Mouse (Mus musculus) splenic B cell, adult 2 months (primary cell): ENCODE results near the gene Rtl5.
A peak's percentile ranks its signal among the peaks of the same experiment; 100 is the strongest.

Source experiments
- DNase-seq: peaks from one replicate; pipeline ENCODE4 v3.0.0-alpha.2; 2011; ENCODE audit warnings: low read depth, low spot score
- H3K27me3 ChIP-seq: 2 replicates; pipeline ENCODE4 v1.6.1; 2012; ENCODE audit warnings: mild to moderate bottlenecking, low read length, moderate library complexity, mixed read lengths; ENCODE audit not compliant: control insufficient read depth, poor library complexity, insufficient read depth, severe bottlenecking
- H3K36me3 ChIP-seq: 2 replicates; pipeline ENCODE4 v1.6.1; 2012; ENCODE audit warnings: mild to moderate bottlenecking, low read length, moderate library complexity, mixed read lengths; ENCODE audit not compliant: control insufficient read depth, poor library complexity, insufficient read depth, severe bottlenecking

Rtl5 gene

DNA sequence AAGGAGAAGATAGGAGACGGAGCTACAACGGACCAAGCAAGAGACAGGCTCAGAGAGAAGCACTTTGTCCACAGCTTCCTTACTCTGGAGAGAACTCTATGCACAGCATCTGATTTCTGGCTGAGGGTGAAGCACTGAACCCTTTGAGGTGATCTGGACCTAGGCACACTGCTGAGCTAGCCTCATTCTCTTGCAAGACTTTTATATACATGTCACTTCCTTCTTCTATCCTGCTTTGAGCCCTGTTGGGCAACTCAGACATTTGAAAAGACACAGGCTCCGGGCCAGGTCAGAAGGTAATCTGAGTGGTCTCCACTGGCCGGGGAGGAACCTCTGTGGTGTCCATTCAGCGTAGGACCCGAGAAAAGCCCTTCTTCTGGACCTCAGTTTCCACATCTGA is 20.6 kb downstream of the Rtl5 start:
- H3K36me3 ChIP-seq, result no peaks in the 10 kb centered on the region
- no peaks in the 10 kb centered on the region for H3K27me3 ChIP-seq
- DNase-seq, result no peak

DNA sequence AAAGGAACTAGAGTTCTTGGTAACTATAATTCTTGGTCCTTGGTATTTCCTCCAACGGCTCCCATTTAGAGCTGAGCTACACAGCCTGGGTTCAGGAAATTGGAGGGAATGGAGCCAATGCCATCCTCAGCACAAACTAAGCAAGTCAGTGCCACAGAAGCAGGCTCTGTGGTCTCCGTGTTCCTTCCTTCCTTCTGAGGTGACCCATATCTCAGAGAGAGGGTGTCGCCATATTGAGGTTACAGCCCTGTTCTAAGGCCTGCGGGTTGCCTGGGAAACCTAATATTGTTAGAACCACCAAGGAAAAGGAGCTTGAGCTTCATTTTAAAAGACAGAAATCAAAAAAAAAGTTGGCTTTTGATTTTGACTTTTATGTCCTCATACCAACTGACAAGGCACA is 28.7 kb downstream of the Rtl5 start:
- DNase-seq, result no peak
- H3K36me3 ChIP-seq, result no peaks in the 10 kb centered on the region

GRCm38 (mm10) chrX:102041562-102041961 is 29.5 kb downstream of the Rtl5 start:
- Histone ChIP-seq H3K36me3 (no peaks in the 10 kb centered on the region), H3K27me3 (no peaks in the 10 kb centered on the region)
- no peak for DNase-seq

More for the DNA sequence above, 28.7 kb downstream of the Rtl5 start:
- H3K27me3 ChIP-seq, result no peaks in the 10 kb centered on the region

GRCm38 (mm10) chrX:102037506-102037905 is 33.6 kb downstream of the Rtl5 start:
- Histone ChIP-seq H3K36me3 (no peaks in the 10 kb centered on the region), H3K27me3 (no peaks in the 10 kb centered on the region)
- no peak for DNase-seq

GRCm38 (mm10) chrX:102036866-102037361 is 34.2 kb downstream of the Rtl5 start:
- no peaks in the 10 kb centered on the region for H3K27me3 ChIP-seq
- no peaks in the 10 kb centered on the region for H3K36me3 ChIP-seq
- DNase-seq, result peak; percentile 1

DNA sequence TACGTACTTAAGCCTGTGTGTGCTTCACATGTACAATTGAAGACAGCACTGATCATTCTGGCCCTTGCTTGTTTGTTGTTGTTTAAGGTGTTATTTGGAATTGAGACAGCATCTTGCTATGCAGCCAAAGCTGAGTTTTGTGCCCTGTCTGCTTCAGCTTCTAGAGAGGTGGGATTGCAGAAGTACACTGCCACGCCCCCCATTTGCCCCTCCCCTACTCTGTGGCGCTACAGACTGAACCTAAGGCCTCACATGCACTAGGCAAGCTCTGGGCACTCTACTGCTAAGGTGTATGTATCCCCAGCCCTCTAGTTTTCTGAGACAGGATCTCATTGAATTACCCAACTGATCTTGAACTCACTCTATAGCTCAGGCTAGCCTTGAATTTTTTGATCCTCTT is 35.4 kb downstream of the Rtl5 start:
- no peaks in the 10 kb centered on the region for H3K36me3 ChIP-seq
- DNase-seq, result peak; percentile 1
- H3K27me3 ChIP-seq, result no peaks in the 10 kb centered on the region

GRCm38 (mm10) chrX:102033566-102033965 is 37.5 kb downstream of the Rtl5 start:
- H3K36me3 ChIP-seq, result no peaks in the 10 kb centered on the region
- DNase-seq, result no peak
- H3K27me3 ChIP-seq, result no peaks in the 10 kb centered on the region

- H3K36me3 ChIP-seq, result no peaks in the 10 kb centered on the region
- H3K27me3 ChIP-seq, result no peaks in the 10 kb centered on the region
- DNase-seq, result no peak
Measured at GRCm38 (mm10) chrX:102032431-102032830, 38.7 kb downstream of the Rtl5 start.

GRCm38 (mm10) chrX:102031851-102032250 is 39.3 kb downstream of the Rtl5 start:
- Histone ChIP-seq H3K27me3 (no peaks in the 10 kb centered on the region), H3K36me3 (no peaks in the 10 kb centered on the region)
- DNase-seq, result peak; percentile 47

GRCm38 (mm10) chrX:102024976-102025375 is 46.1 kb downstream of the Rtl5 start:
- no peak for DNase-seq
- H3K36me3 ChIP-seq, result no peaks in the 10 kb centered on the region
- H3K27me3 ChIP-seq, result no peaks in the 10 kb centered on the region

DNA sequence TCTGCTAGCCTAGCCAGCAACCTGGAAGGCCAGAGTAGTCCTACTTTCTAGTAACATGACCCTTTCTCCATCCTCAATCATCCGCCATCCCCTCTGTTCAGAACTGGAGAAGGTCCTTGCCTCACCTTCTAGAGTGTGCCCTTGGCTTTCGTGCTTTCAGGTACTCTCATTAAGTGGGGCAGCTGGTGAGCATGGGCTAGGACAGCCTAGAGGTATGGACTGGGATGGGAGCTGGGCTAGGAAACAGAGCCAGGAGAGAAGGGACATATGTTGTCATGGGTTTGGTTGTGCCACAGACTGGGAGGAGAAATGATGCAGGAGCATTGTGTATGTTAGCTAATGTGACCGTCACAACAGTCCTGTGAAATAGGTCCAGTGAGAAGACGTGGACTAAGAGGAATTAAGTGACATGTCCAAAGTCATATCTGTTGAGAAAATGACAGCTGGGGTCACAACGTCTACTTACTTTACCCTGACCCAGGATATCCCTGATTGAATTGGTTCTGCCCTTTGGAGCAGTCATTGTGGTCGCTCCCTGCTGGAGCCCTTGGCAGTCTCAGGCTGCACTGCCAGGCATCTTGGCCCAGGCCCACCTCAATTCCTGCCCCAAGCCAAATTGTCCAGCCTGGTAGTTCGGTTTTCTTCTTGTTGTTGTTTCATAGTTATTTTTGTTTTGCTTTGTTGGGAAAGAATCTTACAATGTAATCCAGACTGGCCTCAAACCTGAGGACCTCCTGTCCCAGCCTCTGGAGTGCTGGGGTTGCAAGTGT is 51.4 kb downstream of the Rtl5 start:
- no peak for DNase-seq
- Histone ChIP-seq H3K27me3 (no peaks in the 10 kb centered on the region), H3K36me3 (no peaks in the 10 kb centered on the region)

- Histone ChIP-seq H3K27me3 (no peaks in the 10 kb centered on the region), H3K36me3 (no peaks in the 10 kb centered on the region)
- DNase-seq, result no peak
Measured at GRCm38 (mm10) chrX:102018890-102019289, 52.2 kb downstream of the Rtl5 start.

GRCm38 (mm10) chrX:102017213-102017923 is 53.7 kb downstream of the Rtl5 start:
- no peak for DNase-seq
- Histone ChIP-seq H3K27me3 (no peaks in the 10 kb centered on the region), H3K36me3 (no peaks in the 10 kb centered on the region)
